Mouse (Mus musculus): Measurements from ENCODE around the gene Milr1.

DNA sequence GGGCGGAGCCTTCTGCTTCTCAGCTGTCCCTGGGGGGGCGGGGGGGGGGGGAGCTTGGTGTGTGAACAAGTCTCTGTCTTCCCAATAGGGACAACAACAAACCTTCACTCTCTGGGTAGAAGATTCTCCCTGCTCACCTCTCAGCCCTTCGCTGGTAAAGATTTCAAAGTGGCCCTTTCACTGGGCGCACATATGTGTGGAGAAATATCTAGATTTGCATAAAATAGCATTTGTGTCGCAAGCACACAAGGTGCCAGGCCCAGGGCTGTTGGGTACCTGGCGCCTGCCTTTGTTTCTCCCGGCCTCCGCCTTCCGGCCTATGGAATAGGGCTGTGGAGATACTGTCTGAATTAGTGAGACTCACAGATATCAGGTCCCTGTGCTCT, 11.8 kb downstream of the Milr1 start:
- TF ChIP-seq CTCF (IDR thresholded peaks at IDR 0.05; ENCODE audit: control insufficient read depth, insufficient read depth, insufficient read length) (no peak), MAX (IDR thresholded peaks at IDR 0.05) (no peak), USF1 (IDR thresholded peaks at IDR 0.05; ENCODE audit: low read depth) (no peak), MYOG (IDR thresholded peaks at IDR 0.05; ENCODE audit: control insufficient read depth, extremely low read depth, insufficient read length) (no peak), MYOD1 (IDR thresholded peaks at IDR 0.05; ENCODE audit: control insufficient read depth, insufficient read length, low read depth) (no peak), CEBPB (IDR thresholded peaks at IDR 0.05; ENCODE audit: low read depth) (no peak)
